Mouse (Mus musculus) embryo, embryonic 9.5 days (tissue): ENCODE measurements at regions not wholly inside any gene's neighbourhood (a gene's known extent, or its start where the extent isn't known, plus 50 kb on each side); places are given as distances from the start of the nearest gene placed in this dataset.

Experiments
- DNase-seq: peaks from one replicate; pipeline ENCODE4 v3.0.0-alpha.2; 2017; ENCODE audit errors: extremely low spot score

DNA sequence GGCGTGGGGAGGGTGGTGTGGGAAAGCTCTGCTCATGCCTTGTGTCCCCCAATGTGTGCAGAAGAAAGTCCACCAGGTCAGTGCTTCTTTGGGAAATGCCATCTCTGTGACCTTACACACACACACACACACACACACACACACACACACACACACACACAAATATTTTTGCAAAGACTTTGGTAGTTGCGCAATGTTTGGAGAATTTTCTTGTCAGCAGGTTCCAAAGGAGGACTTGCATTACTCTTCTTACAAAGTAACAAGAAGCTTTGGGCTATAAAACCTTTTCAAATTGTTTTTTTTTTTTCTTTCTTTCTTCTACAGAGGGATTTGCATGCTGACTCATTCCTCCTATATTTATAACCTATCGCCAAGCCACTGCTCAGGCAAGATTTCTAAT is 59.1 kb upstream of the Npvf start:
- no peak for DNase-seq

DNA sequence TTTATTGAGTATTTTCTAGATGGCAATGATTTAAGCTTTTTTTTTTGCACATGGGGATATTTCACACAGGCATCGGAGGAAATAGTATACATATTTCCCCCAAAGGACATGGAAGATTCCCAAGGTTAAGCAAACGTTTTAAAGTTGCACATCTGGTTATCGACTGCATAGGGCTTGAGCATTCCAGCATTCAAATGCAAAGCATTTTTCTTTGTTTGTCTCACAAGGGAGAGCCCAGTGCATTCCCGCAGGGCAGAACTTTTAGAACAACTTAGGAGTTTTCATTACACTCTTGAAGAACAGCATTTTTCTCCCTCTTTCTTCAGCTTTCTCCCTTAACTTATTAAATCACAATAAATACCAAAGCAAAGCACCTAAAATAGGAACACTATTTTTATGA is 64.4 kb upstream of the Npvf start:
- DNase-seq = no peak

DNA sequence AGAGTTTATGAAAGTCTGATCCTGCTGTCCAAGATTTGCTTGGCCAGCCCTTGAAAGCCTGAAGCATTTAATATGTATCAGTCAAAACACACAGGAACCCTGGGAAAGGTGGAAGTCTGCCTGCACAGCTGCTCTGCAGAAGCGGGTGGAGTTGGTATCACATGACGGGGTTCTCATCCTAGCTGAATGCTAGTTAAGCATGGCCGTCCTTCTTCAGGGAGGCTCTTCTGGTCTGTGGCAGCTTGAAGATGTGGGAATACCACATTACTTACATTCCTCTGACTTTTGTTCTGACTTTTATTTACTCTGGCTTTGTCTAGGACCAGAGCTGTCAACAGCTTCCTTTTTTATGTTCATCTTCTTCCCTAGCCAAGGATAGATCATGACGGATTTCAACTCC is 66.1 kb upstream of the Npvf start:
- no peak for DNase-seq

GRCm38 (mm10) chr6:50725640-50726039 is 71.4 kb upstream of the Npvf start:
- DNase-seq = no peak

- DNase-seq = no peak
Measured at GRCm38 (mm10) chr6:50726166-50726591, 71.9 kb upstream of the Npvf start.

- no peak for DNase-seq
Measured at GRCm38 (mm10) chr6:50730744-50731718, 76.8 kb upstream of the Npvf start.

- no peak for DNase-seq
Measured at GRCm38 (mm10) chr6:50734701-50735100, 80.5 kb upstream of the Npvf start.

GRCm38 (mm10) chr6:50735825-50736224 is 81.6 kb upstream of the Npvf start:
- DNase-seq = no peak

- no peak for DNase-seq
Measured at GRCm38 (mm10) chr6:50742009-50742408, 87.8 kb upstream of the Npvf start.

GRCm38 (mm10) chr6:50744462-50745166 is 90.4 kb upstream of the Npvf start:
- no peak for DNase-seq

DNA sequence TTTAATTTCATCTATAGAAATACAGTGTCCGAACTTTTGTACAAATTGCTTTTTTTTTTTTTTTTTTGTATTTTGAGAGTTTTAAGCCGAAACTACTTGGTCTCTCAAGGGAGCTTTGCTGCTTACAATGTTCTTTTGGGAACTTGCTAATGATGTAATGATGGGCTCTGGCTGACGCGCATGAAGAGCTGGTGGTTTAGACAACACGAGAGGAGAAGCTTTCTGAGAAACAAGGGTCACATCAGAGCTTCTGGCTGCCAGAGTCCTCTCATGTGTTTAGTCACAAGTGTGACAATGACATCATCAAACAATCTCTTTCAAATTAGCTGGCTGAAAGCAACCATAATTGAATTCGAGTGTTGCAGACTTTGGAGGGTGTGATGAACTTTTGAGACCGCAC is 98.9 kb upstream of the Npvf start:
- no peak for DNase-seq

DNA sequence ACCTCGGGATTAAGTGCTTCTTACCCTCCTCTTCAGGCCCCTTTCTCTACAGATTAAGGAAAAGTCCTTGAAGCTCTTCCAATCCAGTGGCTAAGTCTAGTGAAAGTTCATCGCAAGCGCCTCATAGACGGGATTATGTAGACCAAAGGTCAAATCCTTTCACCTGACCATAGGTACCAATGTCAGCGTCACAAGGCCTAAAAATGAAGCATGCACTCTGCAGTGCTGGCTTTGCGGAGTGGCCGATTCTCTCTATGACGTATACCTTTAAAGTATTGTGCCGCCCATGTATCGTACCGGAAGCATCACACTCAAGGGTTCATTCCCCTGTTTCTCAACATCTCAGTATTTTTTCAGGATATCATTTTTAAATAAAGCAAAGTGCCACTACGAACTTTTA is 100.5 kb upstream of the Npvf start:
- no peak for DNase-seq

GRCm38 (mm10) chr6:50760367-50760766 is 106.1 kb upstream of the Npvf start:
- DNase-seq = no peak

GRCm38 (mm10) chr6:50763121-50763520 is 108.9 kb upstream of the Npvf start:
- DNase-seq = no peak

- DNase-seq = no peak
Measured at GRCm38 (mm10) chr6:50766442-50766915, 112.2 kb upstream of the Npvf start.

DNA sequence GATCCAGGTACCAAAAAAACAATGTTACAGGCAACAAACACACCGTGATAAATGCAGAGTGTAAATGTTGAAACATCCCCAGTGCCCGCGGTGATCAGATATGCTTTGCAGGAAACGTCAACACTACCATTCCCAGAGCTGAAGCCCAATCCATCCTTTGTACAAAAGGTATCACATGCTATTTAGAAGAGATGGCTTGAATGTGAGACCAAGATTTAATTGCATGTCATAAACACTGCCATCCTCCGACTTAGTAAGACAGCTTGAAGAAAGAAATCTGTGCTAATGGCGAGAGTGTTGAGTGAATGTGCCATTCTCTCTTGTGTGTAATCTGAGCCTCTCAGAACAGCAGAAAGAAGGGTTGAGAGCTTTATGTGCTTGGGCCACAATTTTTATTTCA is 112.9 kb upstream of the Npvf start:
- no peak for DNase-seq

- DNase-seq = no peak
Measured at GRCm38 (mm10) chr6:50767827-50768226, 113.6 kb upstream of the Npvf start.

- no peak for DNase-seq
Measured at GRCm38 (mm10) chr6:50769101-50769500, 114.9 kb upstream of the Npvf start.

DNA sequence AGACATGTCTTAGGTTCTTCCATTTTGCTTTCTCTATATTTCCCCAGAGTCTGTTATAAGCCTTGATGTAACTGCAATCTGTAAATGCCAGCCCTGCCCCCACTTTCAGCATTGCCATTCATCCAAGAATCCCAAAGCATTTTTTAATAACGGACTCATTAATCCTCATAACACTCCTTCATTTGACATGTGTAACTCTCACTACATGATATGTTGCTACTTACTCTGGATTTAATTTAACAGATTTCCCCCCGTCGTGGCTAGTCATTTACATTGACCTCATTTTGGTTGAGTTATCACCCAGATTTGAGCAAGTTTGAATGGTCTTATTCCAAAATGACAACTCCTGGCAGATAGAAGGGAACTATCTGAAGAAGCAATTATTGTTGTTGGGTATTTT is 116.2 kb upstream of the Npvf start:
- no peak for DNase-seq

DNA sequence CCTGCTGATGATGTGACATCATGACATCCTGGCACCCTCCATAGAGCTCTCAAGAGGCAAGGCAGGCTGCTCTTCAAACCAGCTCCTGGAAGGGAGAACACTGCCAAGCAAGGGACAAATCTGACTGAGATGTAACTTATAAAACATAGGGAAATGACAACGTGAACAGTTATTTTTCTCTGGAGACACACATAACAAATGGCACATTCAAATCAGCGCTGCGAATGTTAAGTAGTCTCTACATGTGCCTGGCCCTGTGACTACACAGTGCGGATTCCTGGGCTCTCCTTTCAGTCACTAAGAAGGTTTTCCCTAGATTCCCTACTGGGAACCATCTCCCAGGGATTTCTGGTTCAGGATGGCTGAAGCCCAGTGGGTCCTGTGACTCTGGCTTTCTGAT is 121.4 kb upstream of the Npvf start:
- DNase-seq = no peak

- DNase-seq = peak; percentile 17
Measured at GRCm38 (mm10) chr6:50776236-50776832, 122.1 kb upstream of the Npvf start.

DNA sequence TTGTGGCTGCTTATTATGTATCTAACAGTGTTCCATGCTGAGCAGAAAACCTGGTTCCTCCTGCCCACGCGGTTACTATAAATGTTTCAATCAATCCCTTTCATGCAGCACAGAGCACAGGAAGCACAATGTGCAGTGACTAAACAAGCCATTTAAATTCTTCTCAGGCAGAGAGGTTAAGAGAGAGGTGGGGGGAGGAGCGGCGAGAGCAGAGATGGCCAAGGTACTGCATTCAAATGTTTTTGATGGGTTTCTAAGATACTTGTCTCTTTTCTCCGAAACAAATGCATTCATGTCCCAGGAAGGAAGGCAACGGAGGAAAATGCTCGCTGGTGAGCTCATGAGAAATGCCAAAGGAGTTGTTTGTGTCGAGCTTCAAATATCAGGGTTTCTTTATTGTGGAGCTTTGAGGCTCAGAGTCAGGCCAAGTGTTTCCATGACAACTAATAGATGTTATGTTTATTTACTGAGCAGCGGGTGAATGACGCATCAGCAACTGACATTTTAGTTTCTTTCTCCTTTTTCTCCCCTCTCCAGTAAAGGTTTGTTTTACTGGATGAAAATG is 122.8 kb upstream of the Npvf start:
- DNase-seq = peak; percentile 77
